Mouse (Mus musculus) testis, adult 2 months (tissue): Measurements from ENCODE around the gene Baz1b.

ENCODE experiments used
- CTCF ChIP-seq: fragments of 200-500 bp; IDR thresholded peaks from 2 replicates; pipeline ENCODE4 v1.5.1; 2012; ENCODE audit warnings: low read depth, mild to moderate bottlenecking, inconsistent platforms, low read length, moderate library complexity; ENCODE audit not compliant: control insufficient read depth, insufficient read depth, insufficient replicate concordance
- POLR2A ChIP-seq: fragments of 200-500 bp; IDR thresholded peaks from 2 replicates; pipeline ENCODE4 v1.6.1; 2012; ENCODE audit warnings: low read depth, mild to moderate bottlenecking, inconsistent platforms, low read length, moderate library complexity; ENCODE audit not compliant: control insufficient read depth

- TF ChIP-seq CTCF (no peak), POLR2A (no peak)
Measured at GRCm38 (mm10) chr5:135280226-135280625, 93.2 kb downstream of the Baz1b start.
